Mouse (Mus musculus): Measurements from ENCODE around the gene Fgfr2. TPM values are rescaled to one million over a fixed set of nuclear protein-coding genes. Genes with fewer than 3 reads are reported as not detected.

Fgfr2 gene
- total and polyA plus RNA-seq, 2 experiments from 2014 or later: 12.1 to 32.6 TPM

- Histone ChIP-seq H3K27me3 (ENCODE audit: insufficient read depth, low read length) (no peaks in the 10 kb centered on the region), H3K9me3 (ENCODE audit: low read length) (no peaks in the 10 kb centered on the region), H3K36me3 (ENCODE audit: insufficient read depth, low read length) (no peaks in the 10 kb centered on the region), H3K4me3 (ENCODE audit: low read depth, low read length) (no peak overlapping the region), H3K9ac (replicated peaks; ENCODE audit: low read length, poor library complexity, severe bottlenecking) (no peak overlapping the region), H3K4me2 (ENCODE audit: low read depth, low read length, poor library complexity, severe bottlenecking) (no peak overlapping the region), H3K27ac (ENCODE audit: low read depth, low read length) (no peak overlapping the region), H3K4me1 (ENCODE audit: insufficient read depth, low read length) (no peaks in the 10 kb centered on the region)
- no peak for ATAC-seq (ENCODE audit: low FRiP score)
- 84% methylated on average over 1 of the region's 1 CpGs for WGBS
- no peak for TF ChIP-seq CTCF (IDR thresholded peaks at IDR 0.05)
- no peak for DNase-seq (ENCODE audit: low spot score)
These were observed 1292.9 kb downstream of the Fgfr2 start for GRCm38 (mm10) chr7:131830261-131830660.

DNA sequence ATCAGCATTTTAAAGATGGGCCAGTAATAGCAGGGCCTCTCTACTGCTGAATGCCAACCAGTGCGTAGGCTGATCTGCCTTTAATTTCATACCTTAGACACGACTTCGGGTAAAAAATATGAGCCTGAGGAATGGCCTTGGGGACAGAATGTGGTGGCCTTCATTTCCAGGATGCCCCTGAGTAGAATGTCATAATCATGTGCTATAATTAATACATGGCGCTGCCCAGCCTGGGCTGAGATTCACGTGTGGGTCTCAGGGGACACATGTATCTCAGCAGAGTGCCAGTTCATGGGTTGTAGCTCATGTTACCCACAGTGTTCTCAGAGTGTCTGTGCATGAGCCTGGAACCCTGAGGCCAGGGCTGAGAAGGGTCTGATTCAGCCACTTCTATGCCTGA is 1296.3 kb downstream of the Fgfr2 start:
- no peak overlapping the region for H3K27ac ChIP-seq (ENCODE audit: low read depth, low read length)

GRCm38 (mm10) chr7:131817976-131818375 is 1305.2 kb downstream of the Fgfr2 start:
- no peak overlapping the region for H3K27ac ChIP-seq (ENCODE audit: low read depth, low read length)
- no peak for ATAC-seq (ENCODE audit: low FRiP score)
- no peaks in the 10 kb centered on the region for H3K36me3 ChIP-seq (ENCODE audit: insufficient read depth, low read length)
- no peak for TF ChIP-seq CTCF (IDR thresholded peaks at IDR 0.05)
- no peak for DNase-seq (ENCODE audit: low spot score)
- H3K4me2 ChIP-seq (ENCODE audit: low read depth, low read length, poor library complexity, severe bottlenecking): no peak overlapping the region
- no peaks in the 10 kb centered on the region; the same call in 1 of the 2 replicates for H3K27me3 ChIP-seq (ENCODE audit: insufficient read depth, low read length)
- H3K9ac ChIP-seq (replicated peaks; ENCODE audit: low read length, poor library complexity, severe bottlenecking): no peak overlapping the region
- WGBS: 66% methylated on average over 6 of the region's 6 CpGs
- H3K4me1 ChIP-seq (ENCODE audit: insufficient read depth, low read length): no peaks in the 10 kb centered on the region
- no peaks in the 10 kb centered on the region for H3K9me3 ChIP-seq (ENCODE audit: low read length)
- no peak overlapping the region for H3K4me3 ChIP-seq (ENCODE audit: low read depth, low read length)

More for the DNA sequence above, 1296.3 kb downstream of the Fgfr2 start:
- DNase-seq (ENCODE audit: low spot score): no peak
- no peak for TF ChIP-seq CTCF (IDR thresholded peaks at IDR 0.05)
- WGBS: 68% methylated on average over 5 of the region's 5 CpGs
- H3K9ac ChIP-seq (replicated peaks; ENCODE audit: low read length, poor library complexity, severe bottlenecking): no peak overlapping the region
- ATAC-seq (ENCODE audit: low FRiP score): no peak
- no peaks in the 10 kb centered on the region for H3K4me1 ChIP-seq (ENCODE audit: insufficient read depth, low read length)
- H3K4me2 ChIP-seq (ENCODE audit: low read depth, low read length, poor library complexity, severe bottlenecking): no peak overlapping the region
- no peaks in the 10 kb centered on the region for H3K27me3 ChIP-seq (ENCODE audit: insufficient read depth, low read length)
- H3K9me3 ChIP-seq (ENCODE audit: low read length): no peaks in the 10 kb centered on the region
- H3K36me3 ChIP-seq (ENCODE audit: insufficient read depth, low read length): no peaks in the 10 kb centered on the region
- no peak overlapping the region for H3K4me3 ChIP-seq (ENCODE audit: low read depth, low read length)

GRCm38 (mm10) chr7:131816641-131817040 is 1306.5 kb downstream of the Fgfr2 start:
- H3K36me3 ChIP-seq (ENCODE audit: insufficient read depth, low read length): no peaks in the 10 kb centered on the region
- no peaks in the 10 kb centered on the region for H3K9me3 ChIP-seq (ENCODE audit: low read length)
- DNase-seq (ENCODE audit: low spot score) (no peak), ATAC-seq (ENCODE audit: low FRiP score) (no peak)
- 77% methylated on average over 2 of the region's 2 CpGs for WGBS
- no peak overlapping the region for H3K27ac ChIP-seq (ENCODE audit: low read depth, low read length)
- H3K4me3 ChIP-seq (ENCODE audit: low read depth, low read length): no peak overlapping the region
- no peak overlapping the region for H3K9ac ChIP-seq (replicated peaks; ENCODE audit: low read length, poor library complexity, severe bottlenecking)
- H3K27me3 ChIP-seq (ENCODE audit: insufficient read depth, low read length): no peaks in the 10 kb centered on the region; the same call in 1 of the 2 replicates
- no peak for TF ChIP-seq CTCF (IDR thresholded peaks at IDR 0.05)
- H3K4me2 ChIP-seq (ENCODE audit: low read depth, low read length, poor library complexity, severe bottlenecking): no peak overlapping the region
- H3K4me1 ChIP-seq (ENCODE audit: insufficient read depth, low read length): no peaks in the 10 kb centered on the region

- peaks cover 5% of the 10 kb centered on the region for H3K27me3 ChIP-seq (ENCODE audit: insufficient read depth, low read length)
- H3K4me2 ChIP-seq (ENCODE audit: low read depth, low read length, poor library complexity, severe bottlenecking): no peak overlapping the region
- H3K4me3 ChIP-seq (ENCODE audit: low read depth, low read length): no peak overlapping the region
- H3K27ac ChIP-seq (ENCODE audit: low read depth, low read length): no peak overlapping the region
- no peak for ATAC-seq (ENCODE audit: low FRiP score)
- no peak for DNase-seq (ENCODE audit: low spot score)
- H3K9ac ChIP-seq (replicated peaks; ENCODE audit: low read length, poor library complexity, severe bottlenecking): no peak overlapping the region
- 87% methylated on average over 6 of the region's 6 CpGs for WGBS
- no peak for TF ChIP-seq CTCF (IDR thresholded peaks at IDR 0.05)
- no peaks in the 10 kb centered on the region for H3K4me1 ChIP-seq (ENCODE audit: insufficient read depth, low read length)
- no peaks in the 10 kb centered on the region for H3K36me3 ChIP-seq (ENCODE audit: insufficient read depth, low read length)
- no peaks in the 10 kb centered on the region for H3K9me3 ChIP-seq (ENCODE audit: low read length)
These were observed 1311.0 kb downstream of the Fgfr2 start for GRCm38 (mm10) chr7:131812116-131812515.

GRCm38 (mm10) chr7:131810916-131811315 is 1312.2 kb downstream of the Fgfr2 start:
- no peak overlapping the region for H3K9ac ChIP-seq (replicated peaks; ENCODE audit: low read length, poor library complexity, severe bottlenecking)
- no peak overlapping the region for H3K27ac ChIP-seq (ENCODE audit: low read depth, low read length)
- H3K36me3 ChIP-seq (ENCODE audit: insufficient read depth, low read length): no peaks in the 10 kb centered on the region
- no peaks in the 10 kb centered on the region for H3K9me3 ChIP-seq (ENCODE audit: low read length)
- H3K4me3 ChIP-seq (ENCODE audit: low read depth, low read length): no peak overlapping the region
- DNase-seq (ENCODE audit: low spot score) (no peak), ATAC-seq (ENCODE audit: low FRiP score) (no peak)
- 67% methylated on average over 4 of the region's 4 CpGs for WGBS
- H3K27me3 ChIP-seq (ENCODE audit: insufficient read depth, low read length): peaks cover 5% of the 10 kb centered on the region; the same call in 1 of the 2 replicates
- no peak overlapping the region for H3K4me2 ChIP-seq (ENCODE audit: low read depth, low read length, poor library complexity, severe bottlenecking)
- H3K4me1 ChIP-seq (ENCODE audit: insufficient read depth, low read length): no peaks in the 10 kb centered on the region
- TF ChIP-seq CTCF (IDR thresholded peaks at IDR 0.05): no peak

All from midbrain, postnatal 0 days (tissue).